Mouse (Mus musculus): Measurements from ENCODE around the gene Olfr311. TPM values are rescaled to one million over a fixed set of nuclear protein-coding genes. Genes with fewer than 3 reads are reported as not detected.
"Not testable (repeated sequence)": the region's sequence is repeated elsewhere in the genome, so short reads cannot be mapped to it uniquely, and the experiment has no call there.

Gene Olfr311
- polyA plus RNA-seq, 1 experiment: not detected

GRCm38 (mm10) chr11:58799747-58800146 lies 39.3 kb upstream of the Olfr311 start:
- no peaks in the 10 kb centered on the region for H3K9me3 ChIP-seq (replicated peaks; ENCODE audit: control insufficient read depth, insufficient read depth, low read length, poor library complexity, severe bottlenecking)
- no peak for TF ChIP-seq CTCF (IDR thresholded peaks at IDR 0.05; ENCODE audit: low read depth, low read length)
- TF ChIP-seq EP300 (IDR thresholded peaks at IDR 0.05; ENCODE audit: insufficient read depth, low read depth, low read length): no peak
- TF ChIP-seq POLR2A (IDR thresholded peaks at IDR 0.05; ENCODE audit: insufficient read depth, low read length): no peak
- no peaks in the 10 kb centered on the region for H3K36me3 ChIP-seq (ENCODE audit: control insufficient read depth, insufficient read depth, low read length, poor library complexity, severe bottlenecking)
- no peaks in the 10 kb centered on the region; the same call in 1 of the 2 replicates for H3K27me3 ChIP-seq (ENCODE audit: control insufficient read depth, insufficient read depth, low read length, poor library complexity, severe bottlenecking)
- no peak overlapping the region for H3K27ac ChIP-seq (ENCODE audit: insufficient read depth, low read length)
- H3K9ac ChIP-seq (ENCODE audit: low read depth, poor library complexity, severe bottlenecking): no peak overlapping the region
- H3K4me1 ChIP-seq (ENCODE audit: control insufficient read depth, insufficient read depth, low read length): no peaks in the 10 kb centered on the region
- no peak overlapping the region for H3K4me3 ChIP-seq (ENCODE audit: low read depth, low read length)

GRCm38 (mm10) chr11:58801558-58802228 lies 37.4 kb upstream of the Olfr311 start, which contains the start of gene Fam183b:
Gene Fam183b (minus strand): TSS chr11:58801960.
- Histone ChIP-seq H3K27ac (ENCODE audit: insufficient read depth, low read length) (no peak within 1 kb of the TSS), H3K4me3 (ENCODE audit: low read depth, low read length) (0 out of 2 replicates have a peak within 1 kb of the TSS, but pooled peaks have one; percentile 0), H3K4me1 (ENCODE audit: control insufficient read depth, insufficient read depth, low read length) (no peaks in the 10 kb centered on the region), H3K36me3 (ENCODE audit: control insufficient read depth, insufficient read depth, low read length, poor library complexity, severe bottlenecking) (no peaks in the 10 kb centered on the region), H3K9me3 (replicated peaks; ENCODE audit: control insufficient read depth, insufficient read depth, low read length, poor library complexity, severe bottlenecking) (no peaks in the 10 kb centered on the region), H3K9ac (ENCODE audit: low read depth, poor library complexity, severe bottlenecking) (no peak within 1 kb of the TSS), H3K27me3 (ENCODE audit: control insufficient read depth, insufficient read depth, low read length, poor library complexity, severe bottlenecking) (no peaks in the 10 kb centered on the region)
- TF ChIP-seq CTCF (IDR thresholded peaks at IDR 0.05; ENCODE audit: low read depth, low read length) (no peak), EP300 (IDR thresholded peaks at IDR 0.05; ENCODE audit: insufficient read depth, low read depth, low read length) (no peak), POLR2A (IDR thresholded peaks at IDR 0.05; ENCODE audit: insufficient read depth, low read length) (no peak)

GRCm38 (mm10) chr11:58803871-58804270 lies 35.2 kb upstream of the Olfr311 start:
- no peak overlapping the region for H3K9ac ChIP-seq (ENCODE audit: low read depth, poor library complexity, severe bottlenecking)
- no peak for TF ChIP-seq CTCF (IDR thresholded peaks at IDR 0.05; ENCODE audit: low read depth, low read length)
- TF ChIP-seq EP300 (IDR thresholded peaks at IDR 0.05; ENCODE audit: insufficient read depth, low read depth, low read length): no peak
- TF ChIP-seq POLR2A (IDR thresholded peaks at IDR 0.05; ENCODE audit: insufficient read depth, low read length): no peak
- H3K27ac ChIP-seq (ENCODE audit: insufficient read depth, low read length): no peak overlapping the region
- H3K9me3 ChIP-seq (replicated peaks; ENCODE audit: control insufficient read depth, insufficient read depth, low read length, poor library complexity, severe bottlenecking): no peaks in the 10 kb centered on the region; the same call in 1 of the 2 replicates
- H3K27me3 ChIP-seq (ENCODE audit: control insufficient read depth, insufficient read depth, low read length, poor library complexity, severe bottlenecking): no peaks in the 10 kb centered on the region
- no peaks in the 10 kb centered on the region for H3K36me3 ChIP-seq (ENCODE audit: control insufficient read depth, insufficient read depth, low read length, poor library complexity, severe bottlenecking)
- no peak overlapping the region for H3K4me3 ChIP-seq (ENCODE audit: low read depth, low read length)
- H3K4me1 ChIP-seq (ENCODE audit: control insufficient read depth, insufficient read depth, low read length): no peaks in the 10 kb centered on the region

GRCm38 (mm10) chr11:58804393-58804792 lies 34.7 kb upstream of the Olfr311 start:
- Histone ChIP-seq H3K4me1 (ENCODE audit: control insufficient read depth, insufficient read depth, low read length) (no peaks in the 10 kb centered on the region), H3K27me3 (ENCODE audit: control insufficient read depth, insufficient read depth, low read length, poor library complexity, severe bottlenecking) (no peaks in the 10 kb centered on the region), H3K36me3 (ENCODE audit: control insufficient read depth, insufficient read depth, low read length, poor library complexity, severe bottlenecking) (no peaks in the 10 kb centered on the region), H3K9ac (ENCODE audit: low read depth, poor library complexity, severe bottlenecking) (no peak overlapping the region), H3K9me3 (replicated peaks; ENCODE audit: control insufficient read depth, insufficient read depth, low read length, poor library complexity, severe bottlenecking) (no peaks in the 10 kb centered on the region; the same call in 1 of the 2 replicates), H3K4me3 (ENCODE audit: low read depth, low read length) (no peak overlapping the region), H3K27ac (ENCODE audit: insufficient read depth, low read length) (no peak overlapping the region)
- TF ChIP-seq EP300 (IDR thresholded peaks at IDR 0.05; ENCODE audit: insufficient read depth, low read depth, low read length): no peak
- no peak for TF ChIP-seq POLR2A (IDR thresholded peaks at IDR 0.05; ENCODE audit: insufficient read depth, low read length)

GRCm38 (mm10) chr11:58812001-58812400 lies 27.1 kb upstream of the Olfr311 start:
- H3K36me3 ChIP-seq (ENCODE audit: control insufficient read depth, insufficient read depth, low read length, poor library complexity, severe bottlenecking): no peaks in the 10 kb centered on the region
- no peaks in the 10 kb centered on the region; the same call in 1 of the 2 replicates for H3K9me3 ChIP-seq (replicated peaks; ENCODE audit: control insufficient read depth, insufficient read depth, low read length, poor library complexity, severe bottlenecking)
- no peaks in the 10 kb centered on the region for H3K4me1 ChIP-seq (ENCODE audit: control insufficient read depth, insufficient read depth, low read length)
- no peak for TF ChIP-seq EP300 (IDR thresholded peaks at IDR 0.05; ENCODE audit: insufficient read depth, low read depth, low read length)
- no peak for TF ChIP-seq POLR2A (IDR thresholded peaks at IDR 0.05; ENCODE audit: insufficient read depth, low read length)
- peak; percentile 69 for TF ChIP-seq CTCF (IDR thresholded peaks at IDR 0.05; ENCODE audit: low read depth, low read length)
- no peak overlapping the region for H3K4me3 ChIP-seq (ENCODE audit: low read depth, low read length)
- no peak overlapping the region for H3K9ac ChIP-seq (ENCODE audit: low read depth, poor library complexity, severe bottlenecking)
- no peak overlapping the region for H3K27ac ChIP-seq (ENCODE audit: insufficient read depth, low read length)
- no peaks in the 10 kb centered on the region for H3K27me3 ChIP-seq (ENCODE audit: control insufficient read depth, insufficient read depth, low read length, poor library complexity, severe bottlenecking)

- not testable (repeated sequence) for H3K9ac ChIP-seq (ENCODE audit: low read depth, poor library complexity, severe bottlenecking); H3K9me3 ChIP-seq (replicated peaks; ENCODE audit: control insufficient read depth, insufficient read depth, low read length, poor library complexity, severe bottlenecking); H3K36me3 ChIP-seq (ENCODE audit: control insufficient read depth, insufficient read depth, low read length, poor library complexity, severe bottlenecking); H3K4me3 ChIP-seq (ENCODE audit: low read depth, low read length); H3K4me1 ChIP-seq (ENCODE audit: control insufficient read depth, insufficient read depth, low read length); H3K27ac ChIP-seq (ENCODE audit: insufficient read depth, low read length); H3K27me3 ChIP-seq (ENCODE audit: control insufficient read depth, insufficient read depth, low read length, poor library complexity, severe bottlenecking)
Observed at GRCm38 (mm10) chr11:58814700-58815099, 24.4 kb upstream of the Olfr311 start, which contains the start of gene Olfr313. Gene Olfr313 (plus strand): TSS chr11:58815000.

All from ES-Bruce4 (cell line).